Mouse (Mus musculus) kidney, adult 2 months (tissue): Measurements from ENCODE around the gene Ksr1.

ENCODE experiments used
- CTCF ChIP-seq: fragments of 200-500 bp; conservative IDR thresholded peaks from 2 replicates; pipeline ENCODE4 v1.5.1; 2011; ENCODE audit warnings: low read depth, mild to moderate bottlenecking, control low read depth, low read length, moderate library complexity, mixed read lengths; ENCODE audit not compliant: insufficient read depth, insufficient read length
- POLR2A ChIP-seq: fragments of 200-500 bp; IDR thresholded peaks from one replicate; pipeline ENCODE4 v1.6.1; 2011; ENCODE audit warnings: low read depth, low read length, control low read depth

DNA sequence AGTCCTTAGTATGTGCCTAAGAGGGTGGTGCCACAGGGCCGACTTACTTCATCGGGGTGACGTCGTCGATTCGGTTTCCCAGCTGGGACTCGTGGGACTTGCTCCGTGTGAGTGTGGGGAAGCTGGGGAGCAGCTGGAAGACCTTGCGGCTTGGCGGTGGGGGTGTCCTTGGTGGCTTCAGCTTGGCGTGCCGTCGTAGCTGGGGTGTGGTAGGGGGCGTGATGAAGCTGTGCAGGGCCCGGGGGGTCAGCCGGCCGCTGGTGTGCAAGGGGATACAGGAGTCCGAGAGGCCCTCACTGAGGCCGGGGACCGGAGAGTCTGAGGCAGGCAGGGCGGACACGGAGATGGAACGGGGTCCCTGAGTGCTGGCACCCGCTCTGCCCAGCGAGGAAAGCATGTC is 101.4 kb downstream of the Ksr1 start:
- TF ChIP-seq CTCF: no peak
- no peak for TF ChIP-seq POLR2A
